Mouse (Mus musculus) liver, embryonic 14.5 days (tissue): ENCODE measurements at regions not wholly inside any gene's neighbourhood (a gene's known extent, or its start where the extent isn't known, plus 50 kb on each side); places are given as distances from the start of the nearest gene placed in this dataset.

Source experiments
- ATAC-seq: fragments of 200-750 bp; cut with Nextera tagmentation; 2 replicates; pipeline ENCODE4 v1.8.0; 2017; ENCODE audit warnings: moderate number of reproducible peaks, mild to moderate bottlenecking, moderate library complexity; ENCODE audit not compliant: insufficient read depth
- DNase-seq, 3 experiments: peaks; one replicate each; pipeline ENCODE4 v3.0.0-alpha.2; 2012 to 2013; ENCODE audit warnings: low read depth in 3 of 3, low spot score in 3 of 3
- H3K27ac ChIP-seq: fragments of 300-500 bp; sonication (generic); 2 replicates; pipeline ENCODE4 v1.5.1; 2014; ENCODE audit warnings: moderate library complexity, mild to moderate bottlenecking, control low read depth, inconsistent platforms
- H3K27me3 ChIP-seq: fragments of 300-500 bp; sonication (generic); 2 replicates; pipeline ENCODE4 v1.6.1; 2014; ENCODE audit warnings: mild to moderate bottlenecking, low read length, moderate library complexity; ENCODE audit not compliant: control insufficient read depth, insufficient read depth
- H3K36me3 ChIP-seq: fragments of 300-500 bp; sonication (generic); replicated peaks from 2 replicates; pipeline ENCODE4 v1.6.1; 2014; ENCODE audit warnings: low read depth; ENCODE audit not compliant: control insufficient read depth, insufficient read depth
- H3K4me1 ChIP-seq, 2 experiments: fragments of 200-500 bp in 1 of 2; fragments of 300-500 bp in 1 of 2; sonication (generic) in 1 of 2; replicated peaks; 2 replicates each; pipeline ENCODE4 v1.6.1; 2012 to 2014; ENCODE audit warnings: antibody characterized with exemption in 1 of 2, inconsistent platforms in 1 of 2, low read length in 1 of 2; ENCODE audit not compliant: control insufficient read depth in 2 of 2, insufficient read depth in 2 of 2
- H3K4me2 ChIP-seq: fragments of 300-500 bp; sonication (generic); 2 replicates; pipeline ENCODE4 v1.6.1; 2014; ENCODE audit warnings: low read depth, mild to moderate bottlenecking, control low read depth, moderate library complexity
- H3K4me3 ChIP-seq, 2 experiments: fragments of 200-500 bp in 1 of 2; fragments of 300-500 bp in 1 of 2; sonication (generic) in 1 of 2; 2 replicates each; pipeline ENCODE4 v1.5.1; 2012 to 2014; ENCODE audit warnings: low read depth in 2 of 2, low read length in 2 of 2, mild to moderate bottlenecking in 2 of 2, control low read depth in 1 of 2, inconsistent platforms in 1 of 2, moderate library complexity in 1 of 2; ENCODE audit not compliant: insufficient read depth in 1 of 2
- H3K9ac ChIP-seq: fragments of 300-500 bp; sonication (generic); replicated peaks from 2 replicates; pipeline ENCODE4 v1.6.1; 2014; ENCODE audit warnings: mild to moderate bottlenecking, control low read depth, moderate library complexity
- H3K9me3 ChIP-seq: fragments of 300-500 bp; sonication (generic); 2 replicates; pipeline ENCODE4 v1.6.1; 2016; ENCODE audit warnings: low read length, mixed read lengths; ENCODE audit not compliant: control insufficient read depth
- CTCF ChIP-seq: IDR thresholded peaks from 2 replicates; pipeline ENCODE4 v1.5.1; 2016; ENCODE audit warnings: antibody characterized with exemption, low read depth, control low read depth
- EP300 ChIP-seq: IDR thresholded peaks from 2 replicates; pipeline ENCODE4 v1.6.1; 2016; ENCODE audit warnings: antibody characterized with exemption, low read depth
- WGBS: fragments of 180-500 bp; shearing (Covaris S2); extraction: QIAGEN DNeasy Blood & Tissue Kit; methylation state at CpG from one replicate; pipeline ENCODE4 v1.1.7; 2014; ENCODE audit not compliant: insufficient replicate concordance; 5-methylcytosine and 5-hydroxymethylcytosine counted together

GRCm38 (mm10) chr13:72736992-72737391 lies 108.4 kb downstream of the Irx2 start:
- DNase-seq (no peak), ATAC-seq (no peak)
- no peak overlapping the region for H3K4me2 ChIP-seq
- no peak overlapping the region for H3K9ac ChIP-seq
- H3K4me3 ChIP-seq = no peak overlapping the region
- no peaks in the 10 kb centered on the region for H3K4me1 ChIP-seq
- H3K27ac ChIP-seq = no peak overlapping the region
- H3K9me3 ChIP-seq = no peaks in the 10 kb centered on the region
- TF ChIP-seq EP300 (no peak), CTCF (no peak)
- H3K27me3 ChIP-seq = no peaks in the 10 kb centered on the region
- H3K36me3 ChIP-seq = no peaks in the 10 kb centered on the region
- 56% methylated on average over 8 of the region's 8 CpGs for WGBS

- DNase-seq (no peak), ATAC-seq (no peak)
- H3K4me3 ChIP-seq = no peak overlapping the region
- H3K27me3 ChIP-seq = no peaks in the 10 kb centered on the region
- WGBS = 47% methylated on average over 3 of the region's 3 CpGs
- H3K4me2 ChIP-seq = no peak overlapping the region
- TF ChIP-seq EP300 (no peak), CTCF (no peak)
- no peaks in the 10 kb centered on the region for H3K4me1 ChIP-seq
- H3K9me3 ChIP-seq = no peaks in the 10 kb centered on the region
- H3K27ac ChIP-seq = no peak overlapping the region
- H3K36me3 ChIP-seq = no peaks in the 10 kb centered on the region
- no peak overlapping the region for H3K9ac ChIP-seq
These were observed 118.6 kb downstream of the Irx2 start for GRCm38 (mm10) chr13:72747187-72747586.

GRCm38 (mm10) chr13:72755036-72755435 lies 126.4 kb downstream of the Irx2 start:
- ATAC-seq = no peak
- Histone ChIP-seq H3K4me1 (no peaks in the 10 kb centered on the region), H3K9me3 (no peaks in the 10 kb centered on the region), H3K27me3 (no peaks in the 10 kb centered on the region), H3K36me3 (no peaks in the 10 kb centered on the region), H3K4me2 (no peak overlapping the region), H3K9ac (no peak overlapping the region), H3K4me3 (no peak overlapping the region), H3K27ac (no peak overlapping the region)
- DNase-seq = no peak
- 57% methylated on average over 4 of the region's 4 CpGs for WGBS
- TF ChIP-seq EP300 (no peak), CTCF (no peak)

GRCm38 (mm10) chr13:72762481-72762880 lies 133.9 kb downstream of the Irx2 start:
- no peak overlapping the region for H3K9ac ChIP-seq
- no peaks in the 10 kb centered on the region for H3K4me1 ChIP-seq
- WGBS = 59% methylated on average over 5 of the region's 5 CpGs
- H3K4me2 ChIP-seq = no peak overlapping the region
- ATAC-seq (no peak), DNase-seq (no peak)
- TF ChIP-seq EP300 (no peak), CTCF (no peak)
- no peak overlapping the region for H3K4me3 ChIP-seq
- H3K36me3 ChIP-seq = no peaks in the 10 kb centered on the region
- H3K9me3 ChIP-seq = no peaks in the 10 kb centered on the region
- H3K27me3 ChIP-seq = no peaks in the 10 kb centered on the region
- H3K27ac ChIP-seq = no peak overlapping the region

- ATAC-seq = no peak
- Histone ChIP-seq H3K36me3 (no peaks in the 10 kb centered on the region), H3K27ac (no peak overlapping the region), H3K9me3 (no peaks in the 10 kb centered on the region), H3K4me1 (no peaks in the 10 kb centered on the region), H3K4me2 (no peak overlapping the region), H3K9ac (no peak overlapping the region), H3K4me3 (no peak overlapping the region), H3K27me3 (no peaks in the 10 kb centered on the region)
- 53% methylated on average over 4 of the region's 4 CpGs for WGBS
- no peak for DNase-seq
- TF ChIP-seq EP300 (no peak), CTCF (no peak)
These were observed 134.7 kb downstream of the Irx2 start for GRCm38 (mm10) chr13:72763337-72763736.

- no peaks in the 10 kb centered on the region for H3K4me1 ChIP-seq
- no peaks in the 10 kb centered on the region for H3K36me3 ChIP-seq
- DNase-seq = no peak
- 48% methylated on average over 5 of the region's 5 CpGs for WGBS
- TF ChIP-seq CTCF = no peak
- TF ChIP-seq EP300 = no peak
- H3K4me2 ChIP-seq = no peak overlapping the region
- H3K4me3 ChIP-seq = no peak overlapping the region
- ATAC-seq = no peak
- H3K27me3 ChIP-seq = no peaks in the 10 kb centered on the region
- H3K9ac ChIP-seq = no peak overlapping the region
- H3K9me3 ChIP-seq = no peaks in the 10 kb centered on the region
- no peak overlapping the region for H3K27ac ChIP-seq
These were observed 138.7 kb downstream of the Irx2 start for GRCm38 (mm10) chr13:72767306-72767705.
